Mouse (Mus musculus) kidney, embryonic 15.5 days (tissue): ENCODE results near the gene Usp25. TPM values are rescaled to one million over a fixed set of nuclear protein-coding genes. Genes with fewer than 3 reads are reported as not detected.

ENCODE experiments used
- ATAC-seq: fragments of 200-750 bp; cut with Nextera tagmentation; replicated peaks from 2 replicates; pipeline ENCODE4 v1.8.0; 2017; ENCODE audit warnings: moderate TSS enrichment; ENCODE audit not compliant: low FRiP score
- H3K27ac ChIP-seq: fragments of 300-500 bp; sonication (generic); 2 replicates; pipeline ENCODE4 v1.5.1; 2015; ENCODE audit warnings: mild to moderate bottlenecking, inconsistent platforms
- H3K27me3 ChIP-seq: fragments of 300-500 bp; sonication (generic); 2 replicates; pipeline ENCODE4 v1.6.1; 2015; ENCODE audit warnings: inconsistent platforms
- H3K36me3 ChIP-seq: fragments of 300-500 bp; sonication (generic); 2 replicates; pipeline ENCODE4 v1.6.1; 2015; ENCODE audit warnings: inconsistent platforms
- H3K4me1 ChIP-seq: fragments of 300-500 bp; sonication (generic); 2 replicates; pipeline ENCODE4 v1.6.1; 2015; ENCODE audit warnings: inconsistent platforms
- H3K4me2 ChIP-seq: fragments of 300-500 bp; sonication (generic); 2 replicates; pipeline ENCODE4 v1.6.1; 2015; ENCODE audit warnings: moderate library complexity, mild to moderate bottlenecking, inconsistent platforms
- H3K4me3 ChIP-seq: fragments of 300-500 bp; sonication (generic); replicated peaks from 2 replicates; pipeline ENCODE4 v1.5.1; 2015; ENCODE audit warnings: mild to moderate bottlenecking, inconsistent platforms
- H3K9ac ChIP-seq: fragments of 300-500 bp; sonication (generic); 2 replicates; pipeline ENCODE4 v1.6.1; 2015; ENCODE audit warnings: mild to moderate bottlenecking, inconsistent platforms
- H3K9me3 ChIP-seq: fragments of 300-500 bp; sonication (generic); replicated peaks from 2 replicates; pipeline ENCODE4 v1.6.1; 2016; ENCODE audit warnings: inconsistent platforms
- WGBS: fragments of 180-500 bp; shearing (Covaris S2); methylation state at CpG from one replicate; pipeline ENCODE4 v1.1.7; 2015; ENCODE audit warnings: mixed read lengths; 5-methylcytosine and 5-hydroxymethylcytosine counted together
- polyA plus RNA-seq: library from polyadenylated mRNA; unstranded; fragments of >200 nt; fragmentation: Nextera tagmentation; extraction: Ambion mirVana; gene quantifications from 2 replicates; pipeline ENCODE4 v1.2.1, GENCODE M21; 2015

Gene Usp25
- polyA plus RNA-seq, 1 experiment from 2014 or later: 21.3 TPM

DNA sequence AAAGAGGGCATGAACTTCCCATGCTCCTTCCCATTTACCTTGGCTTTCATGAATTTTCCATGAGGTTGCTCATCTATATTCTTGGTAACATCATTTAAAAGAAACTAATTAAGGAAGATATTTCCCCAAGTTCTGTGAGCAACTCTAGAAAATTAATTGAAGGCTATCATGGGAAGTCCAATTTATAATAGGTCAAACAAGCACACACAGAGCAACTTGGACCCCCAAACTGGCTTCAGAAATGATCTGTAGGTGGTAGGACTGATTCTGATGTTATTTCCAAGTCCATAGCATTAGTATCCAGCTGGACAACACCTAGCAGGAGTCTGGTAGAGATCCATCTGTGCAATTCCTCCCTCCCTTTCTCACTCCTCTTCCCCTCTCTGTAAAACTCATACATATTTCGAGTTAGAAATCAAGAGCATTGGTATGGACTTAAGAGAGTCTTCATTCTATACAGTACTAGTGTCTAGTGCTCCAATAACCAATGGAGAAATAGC is 139.8 kb downstream of the Usp25 start:
- Histone ChIP-seq H3K4me3 (no peak overlapping the region), H3K27ac (no peak overlapping the region), H3K36me3 (no peaks in the 10 kb centered on the region), H3K9ac (no peak overlapping the region), H3K4me1 (peaks cover 7% of the 10 kb centered on the region; the same call in 1 of the 2 replicates), H3K9me3 (no peaks in the 10 kb centered on the region), H3K4me2 (no peak overlapping the region), H3K27me3 (no peaks in the 10 kb centered on the region)
- no peak for ATAC-seq
- 87% methylated on average over 1 of the region's 1 CpGs for WGBS

DNA sequence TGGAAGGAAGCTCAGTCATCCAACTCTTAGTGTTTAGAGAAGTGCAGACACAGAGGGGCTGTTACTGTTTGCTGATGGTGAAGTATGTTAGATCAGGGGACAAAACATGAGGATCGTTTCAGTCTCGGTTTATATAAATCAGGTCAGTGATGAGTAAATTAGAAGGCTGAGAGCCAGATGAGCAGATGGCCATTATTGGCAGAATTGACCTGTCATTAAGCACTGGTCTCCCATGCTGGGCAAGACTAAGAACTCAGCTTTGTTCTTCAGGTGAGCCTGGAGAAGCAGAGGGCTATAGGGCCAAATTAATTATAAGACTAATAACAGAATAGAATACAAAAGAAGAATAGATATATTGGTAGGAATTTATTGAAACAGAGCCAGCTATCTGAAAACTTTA is 140.3 kb downstream of the Usp25 start:
- Histone ChIP-seq H3K4me2 (no peak overlapping the region), H3K27ac (no peak overlapping the region), H3K27me3 (no peaks in the 10 kb centered on the region), H3K4me1 (peaks cover 7% of the 10 kb centered on the region; the same call in 1 of the 2 replicates), H3K36me3 (no peaks in the 10 kb centered on the region), H3K4me3 (no peak overlapping the region), H3K9ac (no peak overlapping the region), H3K9me3 (no peaks in the 10 kb centered on the region)
- 87% methylated on average over 2 of the region's 2 CpGs for WGBS
- no peak for ATAC-seq

- no peak for ATAC-seq
- H3K9ac ChIP-seq: no peak overlapping the region
- H3K4me2 ChIP-seq: no peak overlapping the region
- no peaks in the 10 kb centered on the region for H3K36me3 ChIP-seq
- peaks cover 7% of the 10 kb centered on the region; the same call in 1 of the 2 replicates for H3K4me1 ChIP-seq
- H3K9me3 ChIP-seq: no peaks in the 10 kb centered on the region
- H3K27ac ChIP-seq: no peak overlapping the region
- 91% methylated on average over 1 of the region's 1 CpGs for WGBS
- no peak overlapping the region for H3K4me3 ChIP-seq
- H3K27me3 ChIP-seq: no peaks in the 10 kb centered on the region
Observed at GRCm38 (mm10) chr16:77154831-77155230, 141.3 kb downstream of the Usp25 start.
